Mouse (Mus musculus): ENCODE results near the gene Gm10642. TPM values are rescaled to one million over a fixed set of nuclear protein-coding genes. Genes with fewer than 3 reads are reported as not detected.

Gene Gm10642
- polyA plus RNA-seq, 1 experiment from 2014 or later, result 0.42 TPM

GRCm38 (mm10) chr9:70675117-70675516 lies 19.1 kb downstream of the Gm10642 start:
- H3K27ac ChIP-seq (replicated peaks), result no peak overlapping the region
- H3K9ac ChIP-seq (replicated peaks), result no peak overlapping the region
- H3K4me2 ChIP-seq, result no peak overlapping the region
- H3K36me3 ChIP-seq, result no peaks in the 10 kb centered on the region
- peaks cover 5% of the 10 kb centered on the region for H3K4me1 ChIP-seq
- H3K9me3 ChIP-seq (replicated peaks), result no peaks in the 10 kb centered on the region
- no peak overlapping the region for H3K4me3 ChIP-seq (replicated peaks)
- WGBS, result 83% methylated on average over 4 of the region's 4 CpGs
- ATAC-seq (ENCODE audit: low FRiP score), result no peak
- no peaks in the 10 kb centered on the region for H3K27me3 ChIP-seq (replicated peaks)

GRCm38 (mm10) chr9:70675961-70676360 lies 19.9 kb downstream of the Gm10642 start:
- Histone ChIP-seq H3K4me1 (peaks cover 11% of the 10 kb centered on the region), H3K27me3 (replicated peaks) (no peaks in the 10 kb centered on the region), H3K36me3 (no peaks in the 10 kb centered on the region), H3K27ac (replicated peaks) (no peak overlapping the region), H3K4me2 (no peak overlapping the region), H3K9ac (replicated peaks) (no peak overlapping the region), H3K9me3 (replicated peaks) (no peaks in the 10 kb centered on the region), H3K4me3 (replicated peaks) (no peak overlapping the region)
- no peak for ATAC-seq (ENCODE audit: low FRiP score)
- 90% methylated on average over 5 of the region's 5 CpGs for WGBS

GRCm38 (mm10) chr9:70678682-70679131 lies 22.7 kb downstream of the Gm10642 start, which contains the start of gene Adam10:
Gene Adam10, plus strand, starts transcription at chr9:70678997.
- ATAC-seq (ENCODE audit: low FRiP score), result peak; percentile 99
- 0% methylated on average over 44 of the region's 48 CpGs for WGBS

GRCm38 (mm10) chr9:70679132-70680091 lies 23.4 kb downstream of the Gm10642 start:
- H3K4me1 ChIP-seq, result peaks cover 22% of the 10 kb centered on the region
- under 1% methylated on average over 98 of the region's 103 CpGs for WGBS

More at GRCm38 (mm10) chr9:70678682-70679131, 22.7 kb downstream of the Gm10642 start, which contains the start of gene Adam10:
- H3K4me3 ChIP-seq (replicated peaks), result peak within 1 kb of the TSS; percentile 98
- H3K27me3 ChIP-seq (replicated peaks), result no peaks in the 10 kb centered on the region
- H3K9ac ChIP-seq (replicated peaks), result peak within 1 kb of the TSS; percentile 95
- H3K36me3 ChIP-seq, result no peaks in the 10 kb centered on the region
- peaks cover 22% of the 10 kb centered on the region for H3K4me1 ChIP-seq
- H3K27ac ChIP-seq (replicated peaks), result peak within 1 kb of the TSS; percentile 99
- peak within 1 kb of the TSS; percentile 77 for H3K4me2 ChIP-seq
- H3K9me3 ChIP-seq (replicated peaks), result no peaks in the 10 kb centered on the region

GRCm38 (mm10) chr9:70682202-70682601 lies 26.2 kb downstream of the Gm10642 start:
- Histone ChIP-seq H3K4me3 (replicated peaks) (no peak overlapping the region), H3K9me3 (replicated peaks) (no peaks in the 10 kb centered on the region), H3K4me2 (no peak overlapping the region), H3K9ac (replicated peaks) (no peak overlapping the region), H3K27me3 (replicated peaks) (no peaks in the 10 kb centered on the region), H3K36me3 (no peaks in the 10 kb centered on the region), H3K4me1 (peaks cover 22% of the 10 kb centered on the region), H3K27ac (replicated peaks) (no peak overlapping the region)
- 83% methylated on average over 1 of the region's 1 CpGs for WGBS
- ATAC-seq (ENCODE audit: low FRiP score), result no peak

More at GRCm38 (mm10) chr9:70679132-70680091, 23.4 kb downstream of the Gm10642 start:
- Histone ChIP-seq H3K9me3 (replicated peaks) (no peaks in the 10 kb centered on the region), H3K27me3 (replicated peaks) (no peaks in the 10 kb centered on the region), H3K27ac (replicated peaks) (peak overlapping the region; percentile 99), H3K4me2 (peak overlapping the region; percentile 77), H3K9ac (replicated peaks) (peak overlapping the region; percentile 95), H3K4me3 (replicated peaks) (peak overlapping the region; percentile 98), H3K36me3 (no peaks in the 10 kb centered on the region)
- peak; percentile 77 for ATAC-seq (ENCODE audit: low FRiP score)

GRCm38 (mm10) chr9:70688301-70688968 lies 32.4 kb downstream of the Gm10642 start:
- WGBS, result 98% methylated on average over 2 of the region's 2 CpGs
- Histone ChIP-seq H3K4me2 (no peak overlapping the region), H3K27ac (replicated peaks) (no peak overlapping the region), H3K4me1 (no peaks in the 10 kb centered on the region), H3K36me3 (no peaks in the 10 kb centered on the region), H3K27me3 (replicated peaks) (no peaks in the 10 kb centered on the region), H3K9me3 (replicated peaks) (no peaks in the 10 kb centered on the region), H3K4me3 (replicated peaks) (no peak overlapping the region), H3K9ac (replicated peaks) (no peak overlapping the region)
- ATAC-seq (ENCODE audit: low FRiP score), result no peak

GRCm38 (mm10) chr9:70689926-70690325 lies 33.9 kb downstream of the Gm10642 start:
- ATAC-seq (ENCODE audit: low FRiP score), result no peak
- Histone ChIP-seq H3K4me1 (no peaks in the 10 kb centered on the region), H3K9me3 (replicated peaks) (no peaks in the 10 kb centered on the region), H3K36me3 (no peaks in the 10 kb centered on the region), H3K4me3 (replicated peaks) (no peak overlapping the region), H3K27ac (replicated peaks) (no peak overlapping the region), H3K27me3 (replicated peaks) (no peaks in the 10 kb centered on the region), H3K4me2 (no peak overlapping the region), H3K9ac (replicated peaks) (no peak overlapping the region)
- 82% methylated on average over 3 of the region's 3 CpGs for WGBS

GRCm38 (mm10) chr9:70690579-70690978 lies 34.5 kb downstream of the Gm10642 start:
- no peak overlapping the region for H3K27ac ChIP-seq (replicated peaks)
- no peaks in the 10 kb centered on the region for H3K36me3 ChIP-seq
- H3K4me1 ChIP-seq, result no peaks in the 10 kb centered on the region
- no peak overlapping the region for H3K4me2 ChIP-seq
- no peak overlapping the region for H3K4me3 ChIP-seq (replicated peaks)
- no peak for ATAC-seq (ENCODE audit: low FRiP score)
- H3K9me3 ChIP-seq (replicated peaks), result no peaks in the 10 kb centered on the region
- H3K9ac ChIP-seq (replicated peaks), result no peak overlapping the region
- no peaks in the 10 kb centered on the region for H3K27me3 ChIP-seq (replicated peaks)

- Histone ChIP-seq H3K27me3 (replicated peaks) (no peaks in the 10 kb centered on the region), H3K4me2 (no peak overlapping the region), H3K4me1 (no peaks in the 10 kb centered on the region), H3K4me3 (replicated peaks) (no peak overlapping the region), H3K9ac (replicated peaks) (no peak overlapping the region), H3K27ac (replicated peaks) (no peak overlapping the region), H3K36me3 (no peaks in the 10 kb centered on the region), H3K9me3 (replicated peaks) (no peaks in the 10 kb centered on the region)
- ATAC-seq (ENCODE audit: low FRiP score), result no peak
- 78% methylated on average over 2 of the region's 2 CpGs for WGBS
These were observed 36.0 kb downstream of the Gm10642 start for GRCm38 (mm10) chr9:70691772-70692693.

- WGBS, result 97% methylated on average over 2 of the region's 2 CpGs
- Histone ChIP-seq H3K4me2 (no peak overlapping the region), H3K27me3 (replicated peaks) (no peaks in the 10 kb centered on the region), H3K9me3 (replicated peaks) (no peaks in the 10 kb centered on the region), H3K4me1 (no peaks in the 10 kb centered on the region), H3K9ac (replicated peaks) (no peak overlapping the region), H3K27ac (replicated peaks) (no peak overlapping the region), H3K4me3 (replicated peaks) (no peak overlapping the region), H3K36me3 (no peaks in the 10 kb centered on the region)
- ATAC-seq (ENCODE audit: low FRiP score), result no peak
These were observed 39.7 kb downstream of the Gm10642 start for GRCm38 (mm10) chr9:70695723-70696122.

GRCm38 (mm10) chr9:70698090-70698489 lies 42.0 kb downstream of the Gm10642 start:
- ATAC-seq (ENCODE audit: low FRiP score), result no peak
- H3K9me3 ChIP-seq (replicated peaks), result no peaks in the 10 kb centered on the region
- H3K4me1 ChIP-seq, result no peaks in the 10 kb centered on the region
- no peak overlapping the region for H3K4me2 ChIP-seq
- H3K27ac ChIP-seq (replicated peaks), result no peak overlapping the region
- H3K9ac ChIP-seq (replicated peaks), result no peak overlapping the region
- WGBS, result 91% methylated on average over 1 of the region's 1 CpGs
- no peaks in the 10 kb centered on the region for H3K27me3 ChIP-seq (replicated peaks)
- no peaks in the 10 kb centered on the region for H3K36me3 ChIP-seq
- H3K4me3 ChIP-seq (replicated peaks), result no peak overlapping the region

Data from neural tube, embryonic 15.5 days (tissue).